Mouse (Mus musculus) stomach, postnatal 0 days (tissue): Measurements from ENCODE around the gene Parp1.

ENCODE experiments used
- CTCF ChIP-seq: IDR thresholded peaks from 2 replicates; pipeline ENCODE4 v1.5.1; 2016; ENCODE audit warnings: antibody characterized with exemption, low read depth, mild to moderate bottlenecking, moderate library complexity
- EP300 ChIP-seq: optimal IDR thresholded peaks from 2 replicates; pipeline ENCODE3; 2016; ENCODE audit warnings: antibody characterized with exemption

GRCm38 (mm10) chr1:180542712-180543371, 25.9 kb upstream of the Parp1 start:
- TF ChIP-seq CTCF (no peak), EP300 (no peak)
